Mouse (Mus musculus): ENCODE measurements around the gene Slc12a7.

- TF ChIP-seq CTCF (IDR thresholded peaks at IDR 0.05; ENCODE audit: low read depth, low read length) (no peak), POLR2A (IDR thresholded peaks at IDR 0.05; ENCODE audit: insufficient read depth, low read length) (no peak), EP300 (IDR thresholded peaks at IDR 0.05; ENCODE audit: insufficient read depth, low read depth, low read length) (no peak)
These were observed 39.6 kb upstream of the Slc12a7 start for GRCm38 (mm10) chr13:73693333-73693732.

Measured in ES-Bruce4 (cell line).